Mouse (Mus musculus): ENCODE results near the gene Calcrl.
"Not testable (repeated sequence)": the region's sequence is repeated elsewhere in the genome, so short reads cannot be mapped to it uniquely, and the experiment has no call there.

Calcrl gene

DNA sequence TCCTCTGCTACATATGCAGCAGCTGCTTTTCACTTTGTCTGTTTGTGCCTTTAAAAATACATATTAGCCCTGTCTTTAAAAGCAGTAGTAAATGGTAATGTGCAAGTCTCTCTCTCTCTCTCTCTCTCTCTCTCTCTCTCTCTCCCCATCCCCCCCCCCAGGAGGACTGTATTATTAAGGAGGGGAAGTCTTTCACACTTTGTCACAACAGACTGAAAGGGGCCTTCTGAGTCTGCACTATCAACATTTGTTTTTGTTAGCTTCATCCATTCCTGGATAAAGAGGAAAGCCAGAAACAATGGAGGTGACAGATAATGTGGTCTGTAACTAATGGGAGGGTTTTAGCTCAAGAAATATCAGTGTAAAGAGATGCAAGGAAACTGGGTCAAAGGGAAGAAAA lies 36.1 kb downstream of the Calcrl start:
- DNase-seq (ENCODE audit: low spot score in 2 of 2): no peak

DNA sequence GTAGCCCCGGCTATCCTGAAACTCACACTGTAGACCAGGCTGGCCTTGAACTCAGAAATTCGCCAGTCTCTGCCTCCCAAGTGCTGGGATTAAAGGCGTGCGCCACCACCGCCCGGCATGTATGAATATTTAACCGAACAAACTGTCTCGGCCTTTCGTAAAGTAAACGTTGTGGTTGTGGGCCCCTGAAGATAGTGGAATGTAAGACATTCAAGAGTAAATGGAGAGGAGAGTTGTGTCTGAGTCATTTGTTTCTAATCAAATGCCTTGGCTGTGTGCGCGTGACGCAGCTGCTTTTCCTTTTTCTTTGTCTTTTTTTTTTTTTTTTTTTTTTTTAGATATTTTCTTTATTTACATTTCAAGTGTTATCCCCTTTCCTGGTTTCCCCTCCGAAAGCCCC lies 36.7 kb downstream of the Calcrl start:
- not testable (repeated sequence) for DNase-seq (ENCODE audit: low spot score in 2 of 2)

DNA sequence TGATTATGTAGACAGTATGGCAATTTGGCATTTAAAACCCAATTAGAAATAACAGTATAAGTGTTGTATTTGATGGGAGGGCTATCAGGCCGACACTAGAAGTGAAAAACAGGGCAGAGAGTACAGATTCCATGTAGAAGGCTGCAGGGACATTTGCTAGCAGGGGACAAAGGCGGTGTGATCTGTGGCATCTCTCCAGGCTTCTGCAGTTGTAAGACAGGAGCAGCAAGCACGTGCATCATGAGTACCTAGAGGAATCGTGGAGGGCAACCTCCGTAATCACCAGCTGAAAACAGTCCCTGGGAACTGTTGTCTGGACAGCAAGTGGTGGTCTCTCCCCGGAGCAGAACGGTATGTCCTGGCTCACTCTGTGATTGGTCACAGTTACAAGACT lies 37.2 kb downstream of the Calcrl start:
- DNase-seq (ENCODE audit: low spot score in 2 of 2): no peak

DNA sequence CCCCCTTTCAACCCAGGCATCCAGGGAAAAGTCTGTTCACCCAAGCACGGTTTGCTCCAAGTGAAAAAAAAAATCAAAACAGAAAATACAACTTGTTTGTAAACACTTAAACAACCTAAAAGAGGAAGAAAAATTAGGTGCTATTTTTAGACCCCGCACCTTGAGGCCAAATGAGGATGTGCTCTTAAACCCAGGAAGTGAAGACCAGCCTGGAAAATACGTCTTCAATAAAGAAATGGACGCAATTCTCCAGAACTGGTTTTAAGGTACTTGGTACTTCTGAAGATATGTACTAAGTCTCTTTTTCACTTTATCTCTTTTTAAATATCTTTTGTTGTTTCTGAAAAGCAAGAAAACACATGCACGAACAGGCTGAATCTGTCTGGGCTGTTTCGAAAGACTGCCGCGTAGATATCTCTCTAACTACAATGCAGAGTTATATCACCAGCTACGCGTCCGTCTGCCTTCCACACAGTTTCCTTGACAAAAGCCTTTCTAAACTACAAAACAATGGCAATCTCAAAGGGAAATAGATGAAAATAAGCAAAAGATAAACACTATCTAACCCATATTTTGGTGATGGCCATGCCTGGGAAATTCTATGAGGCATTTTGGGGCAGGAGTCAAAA lies 37.7 kb downstream of the Calcrl start:
- no peak for DNase-seq (ENCODE audit: low spot score in 2 of 2)

DNA sequence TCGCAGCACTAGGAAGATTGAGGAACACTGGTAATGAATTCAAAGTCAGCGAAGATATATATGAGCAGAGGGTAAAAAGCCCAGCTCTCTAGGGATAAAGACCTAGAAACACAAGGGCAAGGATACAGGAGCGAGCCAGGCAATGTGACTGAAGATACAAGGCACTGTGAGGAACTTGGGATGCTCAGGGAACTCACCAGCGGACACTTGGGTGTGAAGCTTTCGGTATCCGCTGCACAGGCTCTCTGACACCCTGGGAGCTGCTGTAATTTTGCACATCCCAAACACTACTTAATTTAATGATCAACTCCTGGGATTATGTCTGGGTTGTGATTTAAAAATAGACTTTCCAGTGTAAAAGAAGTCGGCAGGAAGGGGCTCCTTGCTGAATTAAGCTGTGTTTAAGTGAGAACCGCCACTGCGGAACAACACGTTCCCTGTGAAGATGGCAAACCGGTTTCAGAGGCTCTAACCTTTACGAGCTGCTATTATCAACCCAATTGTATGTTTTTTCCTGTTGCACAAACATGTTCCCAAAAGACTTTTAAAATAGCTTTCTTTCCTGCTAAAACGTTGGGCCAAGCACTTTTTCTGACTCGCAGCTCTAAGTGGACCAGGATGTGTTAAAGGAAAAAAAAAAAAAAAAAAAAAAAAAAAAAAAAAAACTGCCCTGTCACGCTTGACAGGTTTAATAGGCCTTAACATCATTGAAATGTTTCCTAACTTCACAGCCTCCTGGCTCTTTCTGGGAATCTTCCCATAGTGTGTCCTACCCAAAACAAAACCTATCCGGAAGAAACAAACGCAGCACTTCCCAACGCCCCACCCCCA lies 38.4 kb downstream of the Calcrl start:
- no peak for DNase-seq (ENCODE audit: low spot score in 2 of 2)

DNA sequence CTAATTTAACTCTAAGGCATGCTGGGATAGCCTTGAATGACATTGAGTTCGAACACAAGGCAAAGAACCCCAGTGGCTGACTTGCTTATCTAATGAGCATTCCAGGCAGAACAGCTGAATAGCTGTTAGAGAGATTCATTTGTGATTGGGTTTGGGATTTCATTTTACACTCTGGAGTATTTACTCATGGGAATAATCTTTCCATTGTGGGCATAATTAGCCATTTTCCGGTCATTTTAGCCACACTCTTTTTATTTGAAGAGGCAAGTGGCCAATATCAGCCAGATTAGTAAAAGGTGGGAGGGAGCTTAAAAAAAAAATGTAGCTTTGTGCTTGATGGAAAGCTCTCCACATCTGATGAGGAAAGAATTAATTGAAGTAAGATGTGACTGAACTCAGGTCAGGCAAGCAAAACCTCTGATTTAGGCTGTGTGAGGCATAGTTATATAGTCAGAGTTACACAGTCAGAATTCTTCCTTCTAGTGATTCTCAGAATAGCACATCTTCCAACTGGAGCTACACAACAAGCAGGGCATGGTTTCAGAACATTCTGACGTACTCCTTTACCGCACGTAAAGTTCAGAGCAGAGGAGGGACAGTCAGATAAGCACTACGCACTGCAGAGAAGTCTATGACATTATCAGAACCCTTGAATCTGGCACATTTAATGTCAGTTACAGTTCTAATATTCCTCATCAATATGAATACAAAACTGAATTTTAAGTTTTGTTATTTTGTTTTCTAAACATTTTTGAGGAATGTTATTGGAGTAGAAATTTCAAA lies 40.1 kb downstream of the Calcrl start:
- DNase-seq (ENCODE audit: low spot score in 2 of 2): no peak

DNA sequence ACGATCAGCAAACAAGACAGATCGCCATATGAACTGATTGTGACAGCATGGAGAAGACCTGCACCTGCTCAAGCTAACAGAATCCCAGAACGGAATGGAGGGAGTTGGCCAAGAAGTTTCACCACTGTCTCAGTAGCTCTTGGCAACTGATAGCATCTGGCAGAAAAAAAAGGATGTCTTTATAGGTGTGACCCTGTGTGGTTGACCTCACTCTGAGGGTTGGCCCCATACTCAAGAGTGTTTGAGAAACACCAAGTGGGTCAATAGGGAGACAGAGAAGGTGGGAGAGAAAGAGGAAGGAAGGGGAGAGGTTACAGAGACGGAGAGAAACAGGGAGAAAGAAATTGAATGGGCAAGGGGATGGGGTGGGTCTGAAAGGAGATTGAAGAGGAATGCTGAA lies 41.4 kb downstream of the Calcrl start:
- DNase-seq (ENCODE audit: low spot score in 2 of 2): no peak

DNA sequence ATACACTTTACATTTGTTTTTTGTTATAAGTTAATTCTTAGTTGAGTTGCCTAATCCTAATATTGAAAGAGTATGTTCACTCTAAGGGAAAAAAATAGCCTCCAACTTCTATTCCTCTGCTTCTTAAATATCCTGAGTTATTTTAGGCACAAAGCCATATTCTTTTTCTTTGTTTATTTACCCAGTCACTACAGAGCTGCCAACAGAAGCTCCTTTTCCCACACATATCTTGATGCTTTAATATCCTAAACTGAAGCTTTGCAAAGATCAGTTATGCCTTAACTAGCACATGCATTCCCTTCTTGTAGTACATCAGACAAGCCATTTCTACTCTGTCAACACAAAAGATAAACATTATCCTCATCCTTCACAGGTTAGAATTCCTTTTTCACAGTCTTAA lies 42.7 kb downstream of the Calcrl start:
- no peak for DNase-seq (ENCODE audit: low spot score in 2 of 2)

DNA sequence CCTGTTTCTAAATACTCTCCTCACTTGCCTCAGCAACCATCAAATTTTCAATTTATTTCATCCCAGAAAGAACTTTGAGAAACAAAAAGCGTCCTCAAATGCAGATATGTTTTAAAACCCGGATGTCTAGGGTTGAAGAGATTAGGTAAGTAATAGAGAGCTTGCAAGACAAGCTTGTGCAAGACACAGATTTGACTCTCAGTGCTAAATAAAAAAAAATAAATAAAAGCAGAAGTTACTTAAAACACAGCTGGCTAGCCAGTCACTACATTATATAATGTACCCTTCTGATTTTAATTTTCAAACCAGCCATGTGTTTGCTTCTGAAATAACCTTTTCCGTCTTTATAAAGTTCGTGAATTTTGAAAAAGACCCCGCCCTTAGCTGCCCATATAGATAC lies 43.2 kb downstream of the Calcrl start:
- DNase-seq (ENCODE audit: low spot score in 2 of 2): no peak

DNA sequence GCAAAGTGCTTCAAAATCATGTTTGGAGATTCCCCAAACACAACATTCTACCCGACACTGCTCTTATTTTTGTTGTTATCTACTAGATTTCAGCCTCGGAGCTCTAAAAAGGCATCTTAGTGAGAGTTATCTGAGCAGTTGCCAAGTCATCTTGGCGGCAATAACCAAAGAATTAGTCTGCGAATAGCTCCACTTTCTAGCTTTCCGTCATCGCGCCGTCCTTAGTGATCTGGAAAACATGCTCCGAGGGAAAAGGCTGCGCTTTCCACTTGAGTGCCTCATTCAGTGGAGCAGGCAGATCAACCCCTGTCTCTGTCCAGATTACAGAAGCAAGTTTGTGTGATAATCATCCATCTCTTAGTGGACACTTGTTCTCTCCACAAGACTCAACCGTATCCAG lies 44.4 kb downstream of the Calcrl start:
- no peak for DNase-seq (ENCODE audit: low spot score in 2 of 2)

DNA sequence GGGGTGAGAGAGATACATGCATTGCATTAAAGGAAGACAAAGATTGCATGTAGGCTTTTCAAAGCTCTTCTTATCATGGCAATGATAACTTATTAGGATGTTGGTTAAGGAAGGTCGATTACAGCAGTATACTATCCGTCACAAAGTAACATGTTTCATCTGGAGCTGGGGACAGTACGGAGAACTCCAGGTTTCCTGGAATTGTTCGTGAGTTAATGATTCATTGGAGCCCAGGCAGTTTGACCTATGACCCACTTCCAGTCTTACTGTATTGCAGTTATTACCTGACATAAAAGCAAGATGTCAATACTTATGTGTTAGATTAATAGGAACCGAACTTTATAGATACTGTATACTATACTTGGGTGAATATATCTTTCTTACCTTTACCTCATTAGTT lies 46.5 kb downstream of the Calcrl start:
- no peak for DNase-seq (ENCODE audit: low spot score in 2 of 2)

DNA sequence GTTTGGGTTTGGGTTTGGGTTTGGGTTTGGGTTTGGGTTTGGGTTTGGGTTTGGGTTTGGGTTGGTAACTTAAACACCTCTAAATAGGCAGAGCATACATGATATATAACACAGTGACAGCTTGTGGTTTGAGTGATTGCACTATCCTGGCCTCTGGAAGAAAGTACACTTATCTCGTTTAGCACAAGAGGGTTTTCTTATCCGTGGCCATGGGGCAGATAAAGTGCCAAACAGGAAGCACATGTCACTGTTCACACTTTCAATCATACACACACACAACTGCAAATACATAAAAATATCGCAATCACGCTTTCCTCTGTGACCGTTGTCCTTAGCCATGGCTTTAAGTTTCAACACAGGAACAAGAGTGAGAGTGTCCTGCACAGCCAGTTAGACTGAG lies 56.0 kb downstream of the Calcrl start:
- no peak for DNase-seq (ENCODE audit: low spot score in 2 of 2)

DNA sequence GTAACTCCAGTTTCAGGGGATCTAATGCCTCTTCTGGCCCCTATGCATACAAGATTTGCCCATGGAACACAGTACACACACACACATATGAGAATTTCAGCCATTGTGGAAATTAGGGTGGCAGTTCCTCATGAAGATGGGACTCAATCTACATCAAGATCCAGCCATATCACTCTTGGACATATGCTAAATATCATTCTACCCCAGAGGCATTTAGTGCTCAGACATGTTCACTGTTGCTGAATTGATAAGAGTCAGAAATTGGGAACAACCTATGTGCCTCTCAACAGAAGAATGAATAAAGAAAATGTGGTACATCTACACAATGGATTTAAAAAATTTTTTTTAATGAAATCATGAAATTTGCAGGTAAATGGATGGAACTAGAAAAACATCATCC lies 58.5 kb downstream of the Calcrl start:
- no peak for DNase-seq (ENCODE audit: low spot score in 2 of 2)

DNA sequence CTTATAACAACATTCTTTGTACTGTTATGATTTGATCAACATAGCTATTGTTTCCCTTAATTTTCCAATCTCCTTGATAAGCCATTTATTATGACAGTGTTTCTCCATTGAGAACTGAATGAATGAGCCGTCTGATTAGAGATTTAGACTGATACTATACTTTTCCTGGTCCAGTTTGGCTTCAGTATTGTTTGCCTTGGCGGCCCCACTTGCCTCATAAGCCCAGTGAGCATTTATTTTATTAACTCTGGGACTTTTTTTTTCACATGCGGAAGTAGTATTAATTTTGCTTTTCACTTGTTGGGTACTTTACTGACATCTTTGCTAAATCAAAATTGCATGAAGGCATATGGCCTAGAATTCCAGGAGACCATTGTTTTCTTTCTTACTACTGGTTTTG lies 59.9 kb downstream of the Calcrl start:
- DNase-seq (ENCODE audit: low spot score in 2 of 2): no peak

DNA sequence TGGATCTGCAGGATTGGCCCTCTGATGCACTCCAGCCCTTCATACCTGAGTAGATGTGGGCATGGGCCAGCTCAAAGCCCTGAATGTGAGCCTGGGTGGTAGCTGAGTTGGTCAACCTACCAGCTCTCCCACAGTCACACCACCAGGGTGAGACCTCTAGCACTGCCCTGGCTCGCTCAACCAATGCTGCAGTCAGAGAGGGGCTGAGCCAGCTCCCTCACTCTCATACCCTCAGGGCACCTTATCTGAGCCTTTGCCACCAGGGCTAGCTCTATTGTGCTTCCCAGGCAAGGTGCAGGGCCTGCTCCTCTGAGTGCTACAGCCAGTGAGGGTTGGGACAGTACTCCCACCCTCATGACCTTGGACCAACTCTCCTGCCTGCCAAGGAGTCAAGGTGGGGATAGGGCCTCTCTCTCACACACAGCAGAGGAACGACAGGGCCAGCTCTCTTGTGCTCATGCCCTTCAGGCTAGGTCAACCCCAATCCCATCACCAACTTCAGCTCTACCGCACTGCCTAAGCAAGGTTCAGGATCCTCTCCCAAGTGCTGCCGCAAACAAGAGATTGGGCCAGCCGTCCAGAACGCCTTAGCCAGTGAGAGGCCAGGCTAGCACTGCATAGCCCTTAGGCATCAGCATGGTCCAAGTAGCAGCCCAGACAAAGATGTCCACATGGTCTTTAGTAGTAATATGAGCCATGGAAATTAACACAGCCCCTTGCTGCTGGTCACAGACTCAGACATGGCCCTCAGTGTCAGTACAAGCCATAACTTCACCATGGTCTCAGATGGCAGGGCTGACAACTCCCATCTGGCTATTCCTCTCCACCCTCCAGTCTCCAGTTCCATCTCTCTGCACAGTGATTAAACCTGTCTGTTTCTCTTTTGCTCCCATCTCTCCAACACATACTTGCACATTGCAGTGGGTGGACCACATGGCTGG lies 62.2 kb downstream of the Calcrl start:
- DNase-seq (ENCODE audit: low spot score in 2 of 2): no peak

DNA sequence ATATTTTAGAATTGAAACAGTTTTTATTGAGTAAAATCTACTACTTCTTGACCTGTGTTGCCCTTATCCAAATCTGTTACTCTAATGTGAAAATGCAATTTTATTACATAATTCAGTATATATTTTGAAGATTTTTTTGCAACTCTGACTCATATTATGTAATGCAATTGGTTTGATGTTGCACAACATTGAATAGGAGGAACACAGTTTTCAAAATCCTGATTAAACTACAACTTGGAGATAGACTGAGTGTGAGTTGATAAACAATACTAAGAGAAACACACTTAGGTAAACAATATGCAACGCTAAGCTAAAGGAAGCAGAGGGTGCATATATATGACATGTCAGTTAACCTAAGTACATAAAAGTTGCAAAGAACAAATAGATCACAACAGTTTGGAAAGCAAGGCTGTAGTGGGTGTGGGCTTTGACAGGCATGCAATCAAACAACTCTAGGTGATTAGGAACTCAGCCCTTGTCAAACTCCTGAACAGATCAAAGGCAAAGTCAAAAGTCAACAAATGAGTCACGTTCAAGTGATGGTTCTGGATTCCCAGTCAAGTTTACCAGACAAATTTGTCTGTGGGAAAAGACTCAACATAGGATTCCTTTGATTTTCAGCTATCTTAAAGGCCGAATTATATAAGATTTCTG lies 66.4 kb downstream of the Calcrl start:
- no peak for DNase-seq (ENCODE audit: low spot score in 2 of 2)

DNA sequence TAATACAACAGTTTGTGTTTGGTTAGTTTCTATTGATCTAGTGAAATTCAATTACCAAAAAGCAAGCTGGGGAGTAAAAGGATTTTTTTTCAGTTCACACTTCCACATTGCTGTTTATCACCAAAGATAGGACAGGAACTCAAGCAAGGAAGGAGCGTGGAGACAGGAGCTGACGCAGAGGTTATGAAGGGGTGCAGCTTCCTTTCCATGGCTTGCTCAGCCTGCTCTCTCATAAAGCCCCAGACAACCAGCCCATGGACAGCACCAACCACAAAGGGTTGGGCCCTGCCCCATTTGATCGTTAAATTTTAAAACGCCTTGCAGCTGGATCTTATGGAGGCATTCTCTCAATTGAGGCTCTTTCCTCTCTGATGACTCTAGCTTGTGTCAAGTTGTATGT lies 69.9 kb downstream of the Calcrl start:
- no peak for DNase-seq (ENCODE audit: low spot score in 2 of 2)

DNA sequence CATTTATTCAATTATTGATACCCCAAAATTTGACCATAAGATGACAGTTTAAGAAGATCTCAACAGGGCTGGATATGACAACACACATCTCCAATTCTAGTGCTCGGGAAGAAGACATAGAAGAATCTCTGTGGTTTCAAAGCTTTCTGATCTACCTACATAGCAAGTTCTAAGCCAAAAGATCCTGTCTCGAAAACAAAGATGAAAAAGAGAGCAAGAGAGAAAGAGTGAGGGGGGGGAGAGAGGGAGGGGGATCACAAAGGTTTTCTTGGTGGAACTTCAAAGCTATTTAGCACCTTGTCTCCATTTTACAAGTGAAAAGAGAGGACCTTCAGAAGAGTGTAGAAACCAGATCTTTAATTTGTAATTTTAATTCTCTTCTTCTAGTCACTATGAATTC lies 77.8 kb downstream of the Calcrl start:
- no peak for DNase-seq (ENCODE audit: low spot score in 2 of 2)

DNA sequence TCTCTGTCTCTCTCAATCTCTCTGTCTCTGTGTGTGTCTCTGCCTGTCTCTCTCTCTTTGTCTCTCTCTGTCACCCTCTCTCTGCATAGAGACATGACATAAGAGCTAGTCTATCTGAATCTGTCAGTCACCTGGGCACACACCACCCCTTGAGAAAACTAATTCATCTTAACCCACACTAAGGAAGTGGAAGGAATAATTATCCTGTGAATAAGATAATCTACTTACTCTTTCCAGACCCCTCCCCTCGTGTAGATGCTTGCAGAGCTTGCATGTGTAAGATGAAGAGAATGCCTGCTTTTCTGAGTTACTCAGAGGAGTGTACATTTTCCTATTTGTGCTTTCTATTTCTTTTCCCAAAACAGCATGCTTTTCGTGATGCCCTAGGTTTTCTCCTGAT lies 81.5 kb downstream of the Calcrl start:
- DNase-seq (ENCODE audit: low spot score in 2 of 2): no peak

DNA sequence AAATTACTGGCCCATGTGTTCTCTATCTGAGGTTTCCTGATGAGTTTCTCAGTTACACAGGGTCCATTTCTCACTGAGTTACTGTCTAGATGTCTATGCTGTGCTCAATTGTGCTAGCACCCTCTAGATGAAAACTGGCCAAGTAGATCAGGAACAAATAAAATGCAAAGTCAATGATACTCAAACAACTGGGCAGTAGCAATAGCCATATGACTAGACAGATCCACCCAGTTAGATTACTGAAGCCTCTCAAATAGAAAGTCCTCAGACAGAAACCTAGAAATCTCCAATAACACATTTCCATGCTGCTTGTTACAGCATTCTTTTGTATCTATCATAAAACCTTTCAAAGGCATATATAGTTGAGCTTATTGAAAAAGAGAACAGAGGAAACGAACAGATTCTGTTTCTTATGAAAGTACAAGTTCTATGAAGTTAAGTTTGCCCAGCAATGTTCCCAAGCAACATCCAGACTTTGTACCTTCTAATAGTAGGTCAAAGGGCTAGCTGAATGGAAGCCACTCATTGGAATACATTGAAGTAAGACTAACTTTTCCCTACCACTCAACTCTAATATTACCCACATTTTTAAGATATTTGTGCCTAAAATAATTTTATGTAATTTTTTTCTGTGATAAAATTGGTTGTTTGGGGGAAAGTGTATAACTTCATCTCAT lies 87.3 kb downstream of the Calcrl start:
- no peak for DNase-seq (ENCODE audit: low spot score in 2 of 2)

DNA sequence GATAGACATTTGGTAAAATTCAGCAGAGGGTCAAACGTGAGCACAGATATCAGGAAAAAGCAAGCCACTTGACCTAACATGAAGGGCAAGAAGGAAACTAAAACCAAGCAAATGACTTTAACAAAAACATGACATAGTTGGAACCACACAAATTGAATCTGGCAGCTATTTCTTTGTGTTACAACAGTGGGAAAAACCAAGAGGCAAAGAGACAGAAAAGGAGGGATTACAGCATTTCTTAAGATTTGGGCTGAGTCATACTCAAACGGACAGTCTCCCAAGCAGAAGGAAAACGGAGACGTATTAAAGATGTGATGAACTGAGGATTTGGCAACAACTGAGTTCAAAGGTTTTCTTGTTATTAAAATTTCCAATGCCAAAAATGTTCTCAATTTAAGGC lies 88.9 kb downstream of the Calcrl start:
- DNase-seq (ENCODE audit: low spot score in 2 of 2): no peak
